Comparison of ENCODE assay signal across 12 mouse cellular contexts in the genomic region with DNA sequence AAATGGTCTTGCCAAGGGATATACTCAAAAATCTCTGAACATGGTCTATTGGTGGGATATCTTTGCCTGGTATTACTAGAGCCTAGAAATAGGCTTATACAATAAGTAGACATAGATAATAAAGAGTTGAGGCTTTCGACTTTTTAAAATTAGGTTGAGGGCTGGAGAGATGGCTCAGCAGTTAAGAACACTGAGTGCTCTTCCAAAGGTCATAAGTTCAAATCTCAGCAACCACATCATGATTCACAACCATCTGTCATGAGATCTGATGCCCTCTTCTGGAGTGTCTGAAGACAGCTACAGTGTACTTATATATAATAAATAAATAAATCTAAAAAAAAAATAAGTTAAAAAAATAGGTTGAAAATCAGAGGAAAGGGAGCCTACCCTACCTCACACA.
"Had no signal": no experiment of that assay in that cellular context is flagged by ENCODE, and none has a peak within 500 bp of the region (broad histone marks: within the 10 kb centered on the region; RNA-seq: fewer than 3 reads in every experiment).

No protein-coding gene starts in this region.

- DNase-seq: gastrocnemius, postnatal 14 days; gastrocnemius, postnatal 36 days; heart, adult 11 months; heart, adult 2 months; heart, postnatal 14 days; heart, postnatal 4 days; kidney, adult 18-20 months; kidney, adult 8-10 months; kidney, postnatal 10 days; kidney, postnatal 25 days; kidney, postnatal 4 days; left cerebral cortex, postnatal 4 days had no signal
